Mouse (Mus musculus): ENCODE data around the gene Idh3a. TPM values are rescaled to one million over a fixed set of nuclear protein-coding genes. Genes with fewer than 3 reads are reported as not detected.

Idh3a gene
- total and polyA plus RNA-seq, 3 experiments: 160 to 282 (median 205) TPM

GRCm38 (mm10) chr9:54629613-54630261, 43.6 kb downstream of the Idh3a start:
- Histone ChIP-seq H3K27ac (ENCODE audit: control insufficient read depth, low read depth, low read length) (no peak overlapping the region), H3K36me3 (ENCODE audit: control insufficient read depth in 1 of 2, insufficient read depth in 2 of 2, low read length in 2 of 2) (peaks cover 0 to 4% of the 10 kb centered on the region in 2 experiments; a peak in 2 of 4 replicates), H3K9ac (ENCODE audit: control insufficient read depth, low read depth, low read length, poor library complexity, severe bottlenecking) (no peak overlapping the region), H3K4me3 (ENCODE audit: control insufficient read depth in 1 of 2, insufficient read depth in 1 of 2, low read depth in 2 of 2, low read length in 2 of 2) (no peak overlapping the region), H3K9me3 (replicated peaks; ENCODE audit: insufficient read depth, low read length) (no peaks in the 10 kb centered on the region), H3K4me1 (ENCODE audit: control insufficient read depth in 1 of 2, insufficient read depth in 2 of 2, low read length in 2 of 2) (peaks cover 0 to 9% of the 10 kb centered on the region in 2 experiments; a peak in 2 of 4 replicates), H3K27me3 (ENCODE audit: control insufficient read depth in 1 of 2, insufficient read depth in 2 of 2, low read length in 2 of 2) (no peaks in the 10 kb centered on the region), H3K79me2 (ENCODE audit: control insufficient read depth, insufficient read depth, low read length, poor library complexity) (no peaks in the 10 kb centered on the region)
- no peak for DNase-seq (ENCODE audit: low read depth, low spot score)
- TF ChIP-seq MEF2A (IDR thresholded peaks at IDR 0.05; ENCODE audit: extremely low read depth, insufficient replicate concordance, low read depth, low read length, poor library complexity, severe bottlenecking): no peak
- TF ChIP-seq CTCF (IDR thresholded peaks at IDR 0.05 in 2 of 3, conservative IDR thresholded peaks at IDR 0.05 in 1 of 3; ENCODE audit: control insufficient read depth in 1 of 3, insufficient read depth in 1 of 3, low read depth in 2 of 3, low read length in 3 of 3, poor library complexity in 1 of 3, severe bottlenecking in 1 of 3): peak in 1 of 3 experiments; percentile 18; a peak in 1 of 6 replicates
- TF ChIP-seq SMC3 (IDR thresholded peaks at IDR 0.05; ENCODE audit: low read depth, low read length): 0 out of 2 replicates have a peak, but pooled peaks have one; percentile 12

GRCm38 (mm10) chr9:54630905-54631304, 44.8 kb downstream of the Idh3a start:
- Histone ChIP-seq H3K27ac (ENCODE audit: control insufficient read depth, low read depth, low read length) (no peak overlapping the region), H3K36me3 (ENCODE audit: control insufficient read depth in 1 of 2, insufficient read depth in 2 of 2, low read length in 2 of 2) (peaks cover 0 to 4% of the 10 kb centered on the region in 2 experiments; a peak in 2 of 4 replicates), H3K4me3 (ENCODE audit: control insufficient read depth in 1 of 2, insufficient read depth in 1 of 2, low read depth in 2 of 2, low read length in 2 of 2) (no peak overlapping the region), H3K79me2 (ENCODE audit: control insufficient read depth, insufficient read depth, low read length, poor library complexity) (no peaks in the 10 kb centered on the region), H3K27me3 (ENCODE audit: control insufficient read depth in 1 of 2, insufficient read depth in 2 of 2, low read length in 2 of 2) (no peaks in the 10 kb centered on the region), H3K9me3 (replicated peaks; ENCODE audit: insufficient read depth, low read length) (no peaks in the 10 kb centered on the region), H3K9ac (ENCODE audit: control insufficient read depth, low read depth, low read length, poor library complexity, severe bottlenecking) (no peak overlapping the region; the same call in 1 of the 2 replicates), H3K4me1 (ENCODE audit: control insufficient read depth in 1 of 2, insufficient read depth in 2 of 2, low read length in 2 of 2) (peaks cover 0 to 9% of the 10 kb centered on the region in 2 experiments; a peak in 2 of 4 replicates)
- DNase-seq (ENCODE audit: low read depth, low spot score): peak; percentile 39
- TF ChIP-seq SMC3 (IDR thresholded peaks at IDR 0.05; ENCODE audit: low read depth, low read length): peak; percentile 32
- no peak for TF ChIP-seq CHD2 (IDR thresholded peaks at IDR 0.05; ENCODE audit: low read length)
- peak in 2 of 3 experiments; percentile 31 to 53; a peak in 3 of 6 replicates for TF ChIP-seq CTCF (IDR thresholded peaks at IDR 0.05 in 2 of 3, conservative IDR thresholded peaks at IDR 0.05 in 1 of 3; ENCODE audit: control insufficient read depth in 1 of 3, insufficient read depth in 1 of 3, low read depth in 2 of 3, low read length in 3 of 3, poor library complexity in 1 of 3, severe bottlenecking in 1 of 3)
- TF ChIP-seq MYC (IDR thresholded peaks at IDR 0.05; ENCODE audit: low read depth, low read length): 0 out of 2 replicates have a peak, but pooled peaks have one; percentile 35
- TF ChIP-seq RAD21 (IDR thresholded peaks at IDR 0.05; ENCODE audit: low read depth, low read length): peak; percentile 32

- Histone ChIP-seq H3K36me3 (ENCODE audit: control insufficient read depth in 1 of 2, insufficient read depth in 2 of 2, low read length in 2 of 2) (peaks cover 0 to 4% of the 10 kb centered on the region in 2 experiments; a peak in 2 of 4 replicates), H3K9me3 (replicated peaks; ENCODE audit: insufficient read depth, low read length) (no peaks in the 10 kb centered on the region), H3K4me1 (ENCODE audit: control insufficient read depth in 1 of 2, insufficient read depth in 2 of 2, low read length in 2 of 2) (peaks cover 0 to 9% of the 10 kb centered on the region in 2 experiments; a peak in 2 of 4 replicates), H3K27ac (ENCODE audit: control insufficient read depth, low read depth, low read length) (no peak overlapping the region), H3K27me3 (ENCODE audit: control insufficient read depth in 1 of 2, insufficient read depth in 2 of 2, low read length in 2 of 2) (no peaks in the 10 kb centered on the region), H3K79me2 (ENCODE audit: control insufficient read depth, insufficient read depth, low read length, poor library complexity) (no peaks in the 10 kb centered on the region), H3K9ac (ENCODE audit: control insufficient read depth, low read depth, low read length, poor library complexity, severe bottlenecking) (no peak overlapping the region), H3K4me3 (ENCODE audit: control insufficient read depth in 1 of 2, insufficient read depth in 1 of 2, low read depth in 2 of 2, low read length in 2 of 2) (no peak overlapping the region)
- DNase-seq (ENCODE audit: low read depth, low spot score): no peak
- no peak for TF ChIP-seq POLR2A (IDR thresholded peaks at IDR 0.05; ENCODE audit: control insufficient read depth in 1 of 2, insufficient read depth in 1 of 2, low read depth in 1 of 2, low read length in 2 of 2, poor library complexity in 1 of 2)
- TF ChIP-seq SMC3 (IDR thresholded peaks at IDR 0.05; ENCODE audit: low read depth, low read length): no peak
- no peak for TF ChIP-seq POLR2AphosphoS5 (IDR thresholded peaks at IDR 0.05; ENCODE audit: borderline replicate concordance, low read depth, low read length)
- TF ChIP-seq RCOR1 (IDR thresholded peaks at IDR 0.05; ENCODE audit: low read depth, low read length): no peak
- TF ChIP-seq JUND (IDR thresholded peaks at IDR 0.05; ENCODE audit: low read depth, low read length): no peak
- no peak for TF ChIP-seq MEF2A (IDR thresholded peaks at IDR 0.05; ENCODE audit: extremely low read depth, insufficient replicate concordance, low read depth, low read length, poor library complexity, severe bottlenecking)
- no peak for TF ChIP-seq ETS1 (IDR thresholded peaks at IDR 0.05; ENCODE audit: low read depth, low read length)
- TF ChIP-seq NRF1 (IDR thresholded peaks at IDR 0.05; ENCODE audit: insufficient read depth, low read depth, low read length, poor library complexity, severe bottlenecking): no peak
- TF ChIP-seq ZNF384 (IDR thresholded peaks at IDR 0.05; ENCODE audit: low read depth, low read length): no peak
- TF ChIP-seq BHLHE40 (IDR thresholded peaks at IDR 0.05; ENCODE audit: borderline replicate concordance, low read depth, low read length): no peak
- TF ChIP-seq SIN3A (IDR thresholded peaks at IDR 0.05; ENCODE audit: low read length): no peak
- TF ChIP-seq MXI1 (IDR thresholded peaks at IDR 0.05; ENCODE audit: low read depth, low read length): no peak
- no peak for TF ChIP-seq HCFC1 (IDR thresholded peaks at IDR 0.05; ENCODE audit: low read depth, low read length)
- TF ChIP-seq MYC (IDR thresholded peaks at IDR 0.05; ENCODE audit: low read depth, low read length): no peak
- no peak for TF ChIP-seq TAL1 (IDR thresholded peaks at IDR 0.05; ENCODE audit: low read length)
- TF ChIP-seq USF1 (IDR thresholded peaks at IDR 0.05; ENCODE audit: low read depth, low read length): no peak
Measured at GRCm38 (mm10) chr9:54633401-54633800, 47.3 kb downstream of the Idh3a start.

Data from MEL (cell line).